Mouse (Mus musculus) embryonic facial prominence, embryonic 11.5 days (tissue): ENCODE results near the gene Dedd. TPM values are rescaled to one million over a fixed set of nuclear protein-coding genes. Genes with fewer than 3 reads are reported as not detected.

Source experiments
- ATAC-seq: fragments of 200-750 bp; cut with Nextera tagmentation; replicated peaks from 2 replicates; pipeline ENCODE4 v1.8.0; 2017; ENCODE audit warnings: low read depth; ENCODE audit not compliant: insufficient number of reproducible peaks, low FRiP score, low TSS enrichment
- DNase-seq: peaks from one replicate; pipeline ENCODE4 v3.0.0-alpha.2; 2015; ENCODE audit warnings: low spot score
- H3K27ac ChIP-seq: fragments of 300-500 bp; sonication (generic); replicated peaks from 2 replicates; pipeline ENCODE4 v1.5.1; 2014; ENCODE audit warnings: mild to moderate bottlenecking, low read depth, low read length, control low read depth
- H3K27me3 ChIP-seq: fragments of 300-500 bp; sonication (generic); 2 replicates; pipeline ENCODE4 v1.6.1; 2014; ENCODE audit warnings: mild to moderate bottlenecking, low read length, moderate library complexity, mixed read lengths; ENCODE audit not compliant: control insufficient read depth, insufficient read depth
- H3K36me3 ChIP-seq: fragments of 300-500 bp; sonication (generic); replicated peaks from 2 replicates; pipeline ENCODE4 v1.6.1; 2014; ENCODE audit warnings: low read depth, mild to moderate bottlenecking, low read length, moderate library complexity, mixed read lengths; ENCODE audit not compliant: control insufficient read depth, insufficient read depth
- H3K4me1 ChIP-seq: fragments of 300-500 bp; sonication (generic); 2 replicates; pipeline ENCODE4 v1.6.1; 2014; ENCODE audit warnings: low read length, mixed read lengths; ENCODE audit not compliant: control insufficient read depth, insufficient read depth
- H3K4me2 ChIP-seq: fragments of 300-500 bp; sonication (generic); 2 replicates; pipeline ENCODE4 v1.6.1; 2014; ENCODE audit warnings: low read depth, mild to moderate bottlenecking, control low read depth, low read length, moderate library complexity
- H3K4me3 ChIP-seq: fragments of 300-500 bp; sonication (generic); 2 replicates; pipeline ENCODE4 v1.5.1; 2014; ENCODE audit warnings: low read depth, low read length, control low read depth
- H3K9ac ChIP-seq: fragments of 300-500 bp; sonication (generic); replicated peaks from 2 replicates; pipeline ENCODE4 v1.6.1; 2014; ENCODE audit warnings: mild to moderate bottlenecking, control low read depth, low read length
- H3K9me3 ChIP-seq: fragments of 300-500 bp; sonication (generic); replicated peaks from 2 replicates; pipeline ENCODE4 v1.6.1; 2016; ENCODE audit warnings: mild to moderate bottlenecking, low read length, inconsistent platforms, mixed read lengths; ENCODE audit not compliant: control insufficient read depth
- WGBS: fragments of 180-500 bp; shearing (Covaris S2); extraction: QIAGEN DNeasy Blood & Tissue Kit; methylation state at CpG from one replicate; pipeline ENCODE4 v1.1.7; 2014; 5-methylcytosine and 5-hydroxymethylcytosine counted together
- polyA plus RNA-seq: library from polyadenylated mRNA; unstranded; fragments of >200 nt; fragmentation: Nextera tagmentation; extraction: Ambion mirVana; gene quantifications from 2 replicates; pipeline ENCODE4 v1.2.1, GENCODE M21; 2014

The Dedd gene
- polyA plus RNA-seq, 1 experiment from 2014 or later: 51.7 TPM

- no peak overlapping the region for H3K27ac ChIP-seq
- H3K9me3 ChIP-seq: no peaks in the 10 kb centered on the region
- H3K27me3 ChIP-seq: no peaks in the 10 kb centered on the region
- ATAC-seq (no peak), DNase-seq (peak; percentile 64)
- H3K4me1 ChIP-seq: no peaks in the 10 kb centered on the region
- 12% methylated on average over 6 of the region's 6 CpGs for WGBS
- H3K36me3 ChIP-seq: no peaks in the 10 kb centered on the region
- H3K9ac ChIP-seq: no peak overlapping the region
- no peak overlapping the region for H3K4me3 ChIP-seq
- H3K4me2 ChIP-seq: no peak overlapping the region
Observed at GRCm38 (mm10) chr1:171387099-171387498, 58.2 kb downstream of the Dedd start.

GRCm38 (mm10) chr1:171388376-171389102 is 59.6 kb downstream of the Dedd start, which contains the start of gene Arhgap30:
Gene Arhgap30, plus strand, starts transcription at chr1:171388954.
- WGBS: 80% methylated on average over 15 of the region's 15 CpGs
- no peak for DNase-seq
- Histone ChIP-seq H3K4me1 (no peaks in the 10 kb centered on the region), H3K27ac (no peak within 1 kb of the TSS), H3K27me3 (no peaks in the 10 kb centered on the region), H3K4me3 (no peak within 1 kb of the TSS), H3K9ac (no peak within 1 kb of the TSS), H3K9me3 (no peaks in the 10 kb centered on the region), H3K36me3 (no peaks in the 10 kb centered on the region), H3K4me2 (no peak within 1 kb of the TSS)
- no peak for ATAC-seq

DNA sequence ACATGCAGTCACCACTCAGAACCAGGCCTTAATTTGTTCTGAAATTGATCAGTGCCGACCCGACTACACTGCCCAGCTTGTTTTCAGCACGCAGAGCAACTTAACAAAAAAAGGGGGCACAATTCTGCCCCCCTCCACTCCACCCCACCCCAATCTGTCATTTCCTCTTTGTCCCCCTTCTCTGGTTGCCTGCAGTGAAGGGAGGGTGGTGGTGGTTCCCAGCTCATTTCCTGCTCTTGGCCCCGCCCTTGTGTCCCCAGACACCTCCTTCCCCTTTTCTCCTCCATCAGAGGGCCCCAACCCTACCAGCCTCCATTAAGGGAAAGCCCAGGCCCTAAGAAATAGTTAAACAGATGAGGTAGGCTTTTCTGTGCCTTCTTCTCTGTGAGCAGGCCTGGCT is 61.2 kb downstream of the Dedd start:
- Histone ChIP-seq H3K4me3 (no peak overlapping the region), H3K36me3 (no peaks in the 10 kb centered on the region), H3K27me3 (no peaks in the 10 kb centered on the region), H3K4me2 (no peak overlapping the region), H3K4me1 (no peaks in the 10 kb centered on the region), H3K27ac (no peak overlapping the region), H3K9me3 (no peaks in the 10 kb centered on the region), H3K9ac (no peak overlapping the region)
- 92% methylated on average over 4 of the region's 4 CpGs for WGBS
- ATAC-seq (no peak), DNase-seq (no peak)

Other genes with a start within 250 kb of the Dedd start
- gene Cfap126, start 215.2 kb upstream of the Dedd start, polyA plus RNA-seq: 1.4 and 1.7 TPM in 2 replicates
- 252 and 267 TPM in 2 replicates for gene Sdhc, start 178.5 kb upstream of the Dedd start, polyA plus RNA-seq
- gene Mpz, start 178.4 kb upstream of the Dedd start, polyA plus RNA-seq: 1.1 and 1.9 TPM in 2 replicates
- gene Pcp4l1, start 132.9 kb upstream of the Dedd start, polyA plus RNA-seq: 13.5 and 15.6 TPM in 2 replicates
- 0.22 and 0.26 TPM in 2 replicates for gene Nr1i3, start 115.2 kb upstream of the Dedd start, polyA plus RNA-seq
- 20.2 and 29.9 TPM in 2 replicates for gene Tomm40l, start 106.6 kb upstream of the Dedd start, polyA plus RNA-seq
- 3.5 and 3.7 TPM in 2 replicates for gene Apoa2, start 104.1 kb upstream of the Dedd start, polyA plus RNA-seq
- gene Fcer1g, start 94.8 kb upstream of the Dedd start, polyA plus RNA-seq: 19.9 and 22.0 TPM in 2 replicates
- gene Adamts4, start 78.7 kb upstream of the Dedd start, polyA plus RNA-seq: 5.1 and 6.1 TPM in 2 replicates
- 266 and 272 TPM in 2 replicates for gene Ndufs2, start 77.8 kb upstream of the Dedd start, polyA plus RNA-seq
- 56.8 and 60.5 TPM in 2 replicates for gene B4galt3, start 58.8 kb upstream of the Dedd start, polyA plus RNA-seq
- 58.3 and 59.8 TPM in 2 replicates for gene Ppox, start 48.0 kb upstream of the Dedd start, polyA plus RNA-seq
- gene Usp21, start 41.2 kb upstream of the Dedd start, polyA plus RNA-seq: 96.1 and 102 TPM in 2 replicates
- 109 and 114 TPM in 2 replicates for gene Ufc1, start 34.1 kb upstream of the Dedd start, polyA plus RNA-seq
- gene Nit1, start 16.5 kb downstream of the Dedd start, polyA plus RNA-seq: 29.8 and 31.5 TPM in 2 replicates
- 60.7 and 70.1 TPM in 2 replicates for gene Pfdn2, start 16.5 kb downstream of the Dedd start, polyA plus RNA-seq
- gene Klhdc9, start 31.7 kb downstream of the Dedd start, polyA plus RNA-seq: 1.2 and 1.4 TPM in 2 replicates
- 2.4 and 2.5 TPM in 2 replicates for gene Nectin4, start 41.0 kb downstream of the Dedd start, polyA plus RNA-seq
- gene Arhgap30, start 59.8 kb downstream of the Dedd start, polyA plus RNA-seq: 0.39 and 0.52 TPM in 2 replicates
- gene Usf1, start 82.2 kb downstream of the Dedd start, polyA plus RNA-seq: 101 and 108 TPM in 2 replicates
- gene Tstd1, start 89.7 kb downstream of the Dedd start, polyA plus RNA-seq: 2.2 and 3.2 TPM in 2 replicates
- gene F11r, start 108.4 kb downstream of the Dedd start, polyA plus RNA-seq: 21.1 and 23.1 TPM in 2 replicates
- 10.7 and 12.3 TPM in 2 replicates for gene Alyref2, start 174.3 kb downstream of the Dedd start, polyA plus RNA-seq
- gene Itln1, start 206.1 kb downstream of the Dedd start, polyA plus RNA-seq: not detected in 2 replicates
- not detected in 2 replicates for gene Cd244a, start 230.0 kb downstream of the Dedd start, polyA plus RNA-seq